Mouse (Mus musculus): Measurements from ENCODE around the gene Zcchc7. TPM values are rescaled to one million over a fixed set of nuclear protein-coding genes. Genes with fewer than 3 reads are reported as not detected.

Gene Zcchc7
- total and polyA plus RNA-seq, 3 experiments, result 17.8 to 18.2 TPM; not detected in 1

DNA sequence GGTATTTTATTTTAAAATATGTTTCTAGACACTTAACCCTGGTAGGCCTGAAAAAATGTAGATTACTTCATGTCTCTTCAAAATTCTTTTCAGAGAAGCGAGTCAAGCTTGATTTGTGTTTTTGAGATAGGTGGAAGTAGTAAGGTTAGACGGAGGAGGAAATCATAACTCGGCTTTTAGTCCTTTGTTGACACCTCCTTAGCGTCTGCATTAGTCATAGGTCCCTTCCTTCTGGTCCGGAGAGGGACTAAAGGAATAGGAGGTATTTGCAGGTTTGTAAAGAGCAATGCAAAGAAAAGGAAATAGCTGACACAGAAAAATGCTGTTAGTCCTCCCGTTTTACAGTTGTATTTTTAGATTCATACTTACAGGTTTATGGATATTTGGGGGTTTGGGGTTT lies 135.7 kb downstream of the Zcchc7 start:
- 0 out of 2 replicates have a peak, but pooled peaks cover 2% of the 10 kb centered on the region for H3K79me2 ChIP-seq (ENCODE audit: control insufficient read depth, insufficient read depth, low read length, poor library complexity)
- no peaks in the 10 kb centered on the region for H3K27me3 ChIP-seq (ENCODE audit: control insufficient read depth in 1 of 2, insufficient read depth in 2 of 2, low read length in 2 of 2)
- no peak for TF ChIP-seq BHLHE40 (IDR thresholded peaks at IDR 0.05; ENCODE audit: borderline replicate concordance, low read depth, low read length)
- no peak for TF ChIP-seq MAX (IDR thresholded peaks at IDR 0.05; ENCODE audit: low read length)
- TF ChIP-seq POLR2A (IDR thresholded peaks at IDR 0.05; ENCODE audit: control insufficient read depth in 1 of 2, insufficient read depth in 1 of 2, low read depth in 1 of 2, low read length in 2 of 2, poor library complexity in 1 of 2), result no peak
- no peak for TF ChIP-seq POLR2AphosphoS2 (IDR thresholded peaks at IDR 0.05; ENCODE audit: low read length)
- no peak for TF ChIP-seq JUND (IDR thresholded peaks at IDR 0.05; ENCODE audit: low read depth, low read length)
- TF ChIP-seq CHD2 (IDR thresholded peaks at IDR 0.05; ENCODE audit: low read length), result no peak
- no peak for TF ChIP-seq MAZ (IDR thresholded peaks at IDR 0.05; ENCODE audit: low read depth, low read length)
- no peak for TF ChIP-seq SIN3A (IDR thresholded peaks at IDR 0.05; ENCODE audit: low read length)
- TF ChIP-seq NRF1 (IDR thresholded peaks at IDR 0.05; ENCODE audit: insufficient read depth, low read depth, low read length, poor library complexity, severe bottlenecking), result no peak
- no peak for TF ChIP-seq TCF12 (IDR thresholded peaks at IDR 0.05; ENCODE audit: low read depth, low read length)
- TF ChIP-seq EP300 (IDR thresholded peaks at IDR 0.05; ENCODE audit: low read depth in 1 of 2, low read length in 2 of 2), result no peak
- TF ChIP-seq CHD1 (IDR thresholded peaks at IDR 0.05; ENCODE audit: low read depth, low read length), result no peak
- TF ChIP-seq ZKSCAN1 (IDR thresholded peaks at IDR 0.05; ENCODE audit: low read depth, low read length), result no peak
- TF ChIP-seq POLR2AphosphoS5 (IDR thresholded peaks at IDR 0.05; ENCODE audit: borderline replicate concordance, low read depth, low read length), result no peak
- no peak for TF ChIP-seq GABPA (IDR thresholded peaks at IDR 0.05; ENCODE audit: low read depth, low read length)
- TF ChIP-seq GATA1 (IDR thresholded peaks at IDR 0.05; ENCODE audit: low read depth, low read length), result no peak
- no peak for TF ChIP-seq E2F4 (IDR thresholded peaks at IDR 0.05; ENCODE audit: borderline replicate concordance, low read depth, low read length)
- TF ChIP-seq NELFE (IDR thresholded peaks at IDR 0.05; ENCODE audit: low read depth, low read length), result no peak
- H3K9me3 ChIP-seq (replicated peaks; ENCODE audit: insufficient read depth, low read length), result no peaks in the 10 kb centered on the region
- H3K4me1 ChIP-seq (ENCODE audit: control insufficient read depth in 1 of 2, insufficient read depth in 2 of 2, low read length in 2 of 2), result no peaks in the 10 kb centered on the region; a peak in 1 of 4 replicates
- H3K4me3 ChIP-seq (ENCODE audit: control insufficient read depth in 1 of 2, insufficient read depth in 1 of 2, low read depth in 2 of 2, low read length in 2 of 2), result no peak overlapping the region
- peaks cover 0 to under 1% of the 10 kb centered on the region in 2 experiments; a peak in 2 of 4 replicates for H3K36me3 ChIP-seq (ENCODE audit: control insufficient read depth in 1 of 2, insufficient read depth in 2 of 2, low read length in 2 of 2)
- H3K9ac ChIP-seq (ENCODE audit: control insufficient read depth, low read depth, low read length, poor library complexity, severe bottlenecking), result no peak overlapping the region
- DNase-seq (ENCODE audit: low read depth, low spot score), result no peak
- no peak overlapping the region for H3K27ac ChIP-seq (ENCODE audit: control insufficient read depth, low read depth, low read length)

GRCm38 (mm10) chr4:44905651-44906271 lies 150.1 kb downstream of the Zcchc7 start:
- no peak overlapping the region for H3K4me3 ChIP-seq (ENCODE audit: control insufficient read depth in 1 of 2, insufficient read depth in 1 of 2, low read depth in 2 of 2, low read length in 2 of 2)
- H3K9ac ChIP-seq (ENCODE audit: control insufficient read depth, low read depth, low read length, poor library complexity, severe bottlenecking), result no peak overlapping the region
- no peaks in the 10 kb centered on the region for H3K9me3 ChIP-seq (replicated peaks; ENCODE audit: insufficient read depth, low read length)
- no peak for DNase-seq (ENCODE audit: low read depth, low spot score)
- no peaks in the 10 kb centered on the region for H3K27me3 ChIP-seq (ENCODE audit: control insufficient read depth in 1 of 2, insufficient read depth in 2 of 2, low read length in 2 of 2)
- no peaks in the 10 kb centered on the region for H3K4me1 ChIP-seq (ENCODE audit: control insufficient read depth in 1 of 2, insufficient read depth in 2 of 2, low read length in 2 of 2)
- no peak overlapping the region for H3K27ac ChIP-seq (ENCODE audit: control insufficient read depth, low read depth, low read length)
- no peaks in the 10 kb centered on the region for H3K79me2 ChIP-seq (ENCODE audit: control insufficient read depth, insufficient read depth, low read length, poor library complexity)
- H3K36me3 ChIP-seq (ENCODE audit: control insufficient read depth in 1 of 2, insufficient read depth in 2 of 2, low read length in 2 of 2), result peaks cover 3 to 4% of the 10 kb centered on the region in 2 experiments
- TF ChIP-seq ZMIZ1 (IDR thresholded peaks at IDR 0.05; ENCODE audit: low read depth, low read length) (no peak), TBP (IDR thresholded peaks at IDR 0.05; ENCODE audit: low read depth, low read length) (no peak), MEF2A (IDR thresholded peaks at IDR 0.05; ENCODE audit: extremely low read depth, insufficient replicate concordance, low read depth, low read length, poor library complexity, severe bottlenecking) (no peak), MYB (IDR thresholded peaks at IDR 0.05; ENCODE audit: low read depth, low read length) (no peak), NRF1 (IDR thresholded peaks at IDR 0.05; ENCODE audit: insufficient read depth, low read depth, low read length, poor library complexity, severe bottlenecking) (no peak)

Measured in MEL (cell line).